11 mouse cellular contexts compared by ENCODE assay signal in genomic region chr8:128030335-128031280, GRCm38 (mm10).
DNase-seq lines count a peak whose midpoint lies in the region; ATAC-seq lines count a peak whose summit lies in the region.
"Had no signal": no experiment of that assay in that cellular context is flagged by ENCODE, and none has a peak within 500 bp of the region (broad histone marks: within the 10 kb centered on the region; RNA-seq: fewer than 3 reads in every experiment).

No protein-coding gene starts in this region.

- DNase-seq in 3T3-L1 (ENCODE audit: low read depth, low spot score) = peak; percentile 19
- peak; percentile 59 to 86 for DNase-seq in frontal cortex, postnatal 36 days (ENCODE audit: low spot score in 2 of 2)
- peak; percentile 69 to 85 for DNase-seq in left cerebral cortex, postnatal 14 days (ENCODE audit: low spot score in 2 of 2)
- DNase-seq in ovary, adult 18-20 months (ENCODE audit: low spot score) = no peak
- no peak for DNase-seq in embryo, embryonic 10.5 days (ENCODE audit: low spot score)
- DNase-seq: kidney, postnatal 4 days had no signal

- H3K9ac ChIP-seq in forebrain, embryonic 15.5 days (replicated peaks) = no peak overlapping the region
- H3K9ac ChIP-seq in forebrain, embryonic 16.5 days (replicated peaks; ENCODE audit: low read depth, low read length) = no peak overlapping the region

- no peak overlapping the region for H3K4me3 ChIP-seq in forebrain, embryonic 15.5 days
- no peak overlapping the region for H3K4me3 ChIP-seq in forebrain, embryonic 16.5 days (replicated peaks; ENCODE audit: low read length)
- H3K4me3 ChIP-seq: megakaryocyte, embryonic 14.5 days had no signal

- peaks cover 8% of the 10 kb centered on the region; the same call in 1 of the 2 replicates for H3K4me1 ChIP-seq in forebrain, embryonic 15.5 days
- peaks cover 4% of the 10 kb centered on the region for H3K4me1 ChIP-seq in forebrain, embryonic 16.5 days (replicated peaks; ENCODE audit: control insufficient read depth, insufficient read depth, low read length)
- H3K4me1 ChIP-seq: megakaryocyte, embryonic 14.5 days had no signal

- WGBS in forebrain, embryonic 15.5 days = 69% methylated on average over 24 of the region's 24 CpGs
- WGBS in forebrain, embryonic 16.5 days = 67% methylated on average over 24 of the region's 24 CpGs

- H3K36me3 ChIP-seq in forebrain, embryonic 15.5 days = no peaks in the 10 kb centered on the region
- no peaks in the 10 kb centered on the region for H3K36me3 ChIP-seq in forebrain, embryonic 16.5 days (ENCODE audit: control insufficient read depth, insufficient read depth)

- intact Hi-C loops in left cerebral cortex, postnatal 14 days (cut with DNase I) = loop anchor here (1.0 to 5.0 kb wide), 3 partner anchors 113 to 328 kb away; partner anchors contain the start of gene Nrp1

- no peak for ATAC-seq in forebrain, embryonic 15.5 days (replicated peaks)
- no peak for ATAC-seq in forebrain, embryonic 16.5 days
- no peak for ATAC-seq in erythroid progenitor cell, adult 5-6 weeks (replicated peaks; ENCODE audit: low FRiP score, poor library complexity, severe bottlenecking)
- ATAC-seq: activated CD4-positive, CD25-positive, alpha-beta regulatory T cell, adult 4 months had no signal

- no peaks in the 10 kb centered on the region for H3K9me3 ChIP-seq in forebrain, embryonic 15.5 days
- no peaks in the 10 kb centered on the region for H3K9me3 ChIP-seq in forebrain, embryonic 16.5 days (ENCODE audit: control insufficient read depth, low read length)
- H3K9me3 ChIP-seq: megakaryocyte, embryonic 14.5 days had no signal

- no peaks in the 10 kb centered on the region for H3K27me3 ChIP-seq in forebrain, embryonic 15.5 days
- H3K27me3 ChIP-seq in forebrain, embryonic 16.5 days (replicated peaks; ENCODE audit: control insufficient read depth, insufficient read depth, low read length) = no peaks in the 10 kb centered on the region

- peak overlapping the region; percentile 37; the same call in 1 of the 2 replicates for H3K27ac ChIP-seq in forebrain, embryonic 15.5 days (replicated peaks)
- H3K27ac ChIP-seq in forebrain, embryonic 16.5 days (ENCODE audit: low read length) = no peak overlapping the region

- H3K4me2 ChIP-seq in forebrain, embryonic 15.5 days (replicated peaks) = no peak overlapping the region
- no peak overlapping the region for H3K4me2 ChIP-seq in forebrain, embryonic 16.5 days (ENCODE audit: low read length)

Comparison
In these comparisons a context has a peak if more than half of its experiments do, and no peak if none do; other contexts are left out.
1. DNase-seq: peak in 3T3-L1 (single experiment), frontal cortex, postnatal 36 days (2 of 2) and left cerebral cortex, postnatal 14 days (2 of 2); none in ovary, adult 18-20 months (single experiment) and embryo, embryonic 10.5 days (single experiment).